Mouse (Mus musculus) hematopoietic stem cell, adult 5-6 weeks (primary cell): Measurements from ENCODE around the gene C1qtnf7. TPM values are rescaled to one million over a fixed set of nuclear protein-coding genes. Genes with fewer than 3 reads are reported as not detected.

Experiments
- ATAC-seq, 2 experiments: fragments of 125-278 bp in 1 of 2; replicated peaks in 1 of 2; 2 replicates each; pipeline ENCODE4 v1.8.0; 2016 to 2017; ENCODE audit warnings: inconsistent platforms in 2 of 2, mild to moderate bottlenecking in 2 of 2, moderate number of reproducible peaks in 2 of 2, low read depth in 1 of 2, moderate TSS enrichment in 1 of 2; ENCODE audit not compliant: low FRiP score in 2 of 2, poor library complexity in 2 of 2, severe bottlenecking in 2 of 2, insufficient read depth in 1 of 2, low TSS enrichment in 1 of 2
- total RNA-seq: library from RNA; stranded (forward); fragments of 172-1452, 232-1000 nt; gene quantifications from 2 replicates; pipeline ENCODE4 v1.2.3, GENCODE M21; 2017

The C1qtnf7 gene
- total RNA-seq, 1 experiment from 2014 or later = not detected

DNA sequence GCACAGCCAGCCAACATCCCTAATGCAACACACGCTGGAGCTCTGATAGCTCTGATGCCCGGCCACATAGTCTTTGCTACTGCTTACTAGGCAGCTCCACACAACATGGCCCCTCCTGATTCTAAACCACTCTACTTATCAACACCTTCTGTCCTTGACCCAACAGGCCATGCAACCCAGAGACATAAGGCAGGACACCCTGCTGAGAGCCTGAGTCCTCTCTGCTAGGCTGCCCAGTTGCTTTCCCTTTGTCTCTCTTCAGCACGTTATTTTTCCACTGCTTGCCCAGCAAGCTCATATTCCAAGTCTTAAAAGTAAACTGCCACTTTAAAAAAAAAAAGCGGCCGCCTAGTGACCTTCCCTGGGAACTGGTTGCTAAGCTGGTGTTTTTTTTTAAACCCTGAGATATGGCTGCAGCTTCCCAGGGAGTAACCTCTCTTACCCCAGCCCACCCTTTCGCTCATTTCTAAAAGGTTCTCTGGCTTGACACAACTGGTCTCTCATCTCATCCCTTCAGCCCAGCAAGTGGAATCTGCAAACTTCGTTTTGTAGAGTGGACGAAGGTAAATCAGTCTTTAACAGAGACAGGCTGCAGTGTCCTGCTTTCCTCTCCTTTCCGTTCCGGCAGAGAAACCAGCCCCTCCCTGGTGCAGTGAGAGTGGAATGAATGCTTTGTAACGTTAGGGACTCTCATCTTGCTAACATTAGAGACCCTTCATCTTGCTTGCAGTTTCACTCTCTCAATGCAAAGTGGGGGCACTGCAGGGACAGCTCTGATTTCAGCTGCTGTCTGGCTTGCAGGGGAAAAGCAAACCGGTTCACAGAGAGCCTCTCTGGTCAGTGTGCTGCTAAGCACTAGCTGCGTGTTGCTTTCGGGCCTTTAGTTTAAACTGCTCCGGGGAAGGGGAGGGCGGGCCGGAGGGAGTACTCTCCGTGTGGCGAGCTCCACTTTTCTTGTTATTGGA lies 146.9 kb downstream of the C1qtnf7 start, which contains the start of gene Cc2d2a:
Gene Cc2d2a (plus strand): TSS at position 350 of the 965 bp plus-strand sequence.
- peak; percentile 47 to 51 for ATAC-seq

DNA sequence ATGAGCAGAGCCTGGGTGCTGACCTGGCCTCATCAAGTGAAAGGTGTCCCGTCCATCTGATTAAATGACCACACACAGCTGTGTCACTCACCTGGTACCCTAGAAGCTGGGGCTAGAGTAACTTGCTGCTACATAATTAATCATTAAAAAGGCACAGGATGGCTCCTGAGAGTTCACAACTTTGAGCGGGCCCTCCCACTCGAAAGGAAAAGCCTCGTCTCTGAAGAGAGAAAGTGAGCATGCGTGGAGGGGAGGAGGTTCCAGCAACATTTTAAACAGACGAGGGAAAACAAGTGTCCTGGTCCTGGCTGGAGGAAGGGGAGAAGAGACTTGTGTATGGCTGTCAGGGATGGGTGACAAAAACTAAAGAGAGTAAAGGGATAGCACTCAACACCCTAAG lies 148.2 kb downstream of the C1qtnf7 start:
- ATAC-seq = no peak

DNA sequence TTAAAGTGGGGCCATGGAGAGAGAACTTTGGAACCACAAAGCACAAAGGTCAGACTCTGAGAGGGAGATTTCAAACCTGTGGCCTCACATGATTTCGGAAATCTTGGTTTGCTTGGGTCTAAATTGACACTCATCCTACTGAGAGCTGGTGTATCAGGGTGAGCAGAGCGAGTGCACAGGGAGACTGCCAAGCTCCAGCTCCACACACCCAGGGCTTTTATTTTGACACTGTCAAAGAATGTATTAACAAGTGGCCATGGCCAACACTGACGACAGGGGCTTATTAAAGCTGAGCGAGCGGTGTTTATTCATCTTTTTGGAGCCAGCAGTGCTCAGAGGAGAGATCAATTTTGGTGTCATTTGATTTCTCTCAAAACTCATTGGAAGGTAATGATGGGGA lies 149.8 kb downstream of the C1qtnf7 start:
- no peak for ATAC-seq

Other genes with a start within 250 kb of the C1qtnf7 start
- gene Cc2d2a, start 146.8 kb downstream of the C1qtnf7 start, total RNA-seq = 5.3 TPM in 2 replicates